Mouse (Mus musculus) left cerebral cortex, adult 11 months (tissue): ENCODE data around the gene Palm.
A peak's percentile ranks its signal among the peaks of the same experiment; 100 is the strongest.

Source experiments
- DNase-seq: peaks from one replicate; pipeline ENCODE4 v3.0.0; 2022; ENCODE audit warnings: low spot score

Gene Palm

DNA sequence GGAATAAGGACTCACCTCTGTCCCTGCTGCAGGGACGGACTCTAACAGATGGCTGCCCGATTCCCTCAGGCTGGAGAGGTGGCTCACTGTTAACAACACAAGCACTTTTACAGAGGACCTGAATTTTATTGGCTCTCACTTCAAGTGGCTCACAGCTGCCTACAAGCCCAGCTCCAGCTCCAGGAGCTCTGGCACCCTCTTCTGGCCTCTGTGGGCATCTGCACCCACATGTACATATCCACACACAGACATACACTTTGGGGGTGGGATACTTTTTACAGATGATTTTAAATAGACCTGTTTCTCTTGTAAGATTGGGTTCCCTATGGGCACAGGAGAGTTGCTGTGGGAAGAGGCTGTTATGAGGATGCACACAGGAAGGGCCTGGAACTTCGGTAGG, 21.1 kb upstream of the Palm start:
- DNase-seq: no peak

DNA sequence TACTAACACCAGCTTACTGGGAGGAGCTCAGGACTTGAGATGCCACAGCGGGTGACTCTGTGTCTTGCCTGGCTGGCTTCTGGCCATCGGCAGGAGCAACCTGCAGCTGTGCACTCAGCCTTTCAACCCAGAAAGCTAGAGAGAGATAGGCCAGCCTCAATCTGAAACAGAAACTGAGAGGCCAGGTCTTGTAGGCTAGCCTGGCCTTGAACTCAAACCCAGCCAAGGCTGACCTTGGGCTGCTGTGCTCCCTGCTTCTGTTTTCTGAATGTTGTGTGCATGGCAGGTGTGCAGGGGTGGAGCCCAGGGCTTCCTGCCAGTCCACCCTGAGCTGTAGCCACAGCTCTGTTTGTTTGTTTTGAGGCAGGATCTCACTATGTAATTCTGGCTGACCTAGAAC, 20.2 kb upstream of the Palm start:
- DNase-seq: no peak

DNA sequence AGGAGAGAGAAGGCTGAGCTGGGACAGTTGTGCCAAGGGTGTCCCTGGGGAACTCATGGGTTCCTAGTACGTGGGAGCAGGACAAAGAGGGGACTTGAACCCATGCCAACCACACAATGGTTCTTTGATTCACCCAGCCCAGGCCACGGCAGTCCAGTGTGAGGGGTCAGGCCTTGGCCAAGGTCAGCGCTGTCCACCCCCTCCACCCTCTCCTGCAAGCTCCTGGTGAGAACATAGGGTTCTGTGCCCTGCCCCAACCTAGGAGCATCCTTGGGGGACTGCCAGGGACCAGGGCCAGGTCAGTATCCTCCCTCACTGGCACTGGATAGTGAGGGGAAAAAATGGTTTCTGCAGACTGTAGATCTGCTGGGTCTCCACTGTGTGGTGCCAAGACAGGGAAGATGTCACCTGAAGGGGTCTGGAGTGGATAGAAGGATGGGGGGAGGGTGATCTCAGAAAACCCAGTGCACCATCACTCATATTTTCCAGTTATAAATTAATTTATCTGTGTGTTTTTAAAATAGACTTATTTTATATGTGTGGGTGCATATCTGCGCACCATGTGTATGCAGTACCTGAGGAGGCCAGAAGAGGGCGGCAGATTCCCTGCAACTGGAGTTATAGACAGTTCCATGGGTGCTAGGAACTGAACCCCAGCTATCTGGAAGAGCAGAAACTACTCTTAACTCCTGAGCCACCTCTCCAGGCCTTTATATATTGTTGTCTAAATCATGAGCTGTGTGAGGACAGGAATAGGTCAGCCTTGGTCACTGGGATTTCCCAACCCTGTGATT, 18.7 kb upstream of the Palm start:
- no peak for DNase-seq

DNA sequence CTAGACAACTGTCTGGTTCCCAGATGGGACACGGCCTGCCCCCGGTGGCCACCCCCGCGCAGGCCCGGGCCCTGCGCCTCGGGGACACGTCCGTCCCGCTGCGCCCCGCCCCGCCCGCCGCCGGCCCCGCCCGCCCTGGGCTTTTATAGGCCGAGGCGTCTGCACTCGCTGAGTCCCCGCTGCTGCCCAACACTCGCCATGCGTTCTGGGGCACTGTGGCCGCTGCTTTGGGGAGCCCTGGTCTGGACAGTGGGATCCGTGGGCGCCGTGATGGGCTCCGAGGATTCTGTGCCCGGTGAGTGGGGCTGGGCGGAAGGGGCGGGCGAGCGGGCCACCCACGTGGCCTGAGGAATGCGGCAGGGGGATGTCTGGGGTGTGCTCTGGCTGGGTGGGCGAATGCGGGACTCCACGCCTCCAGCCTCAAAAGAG, 16.3 kb upstream of the Palm start, which contains the start of gene Fstl3:
Fstl3 (plus strand) TSS at position 170 of the 429 bp plus-strand sequence.
- no peak for DNase-seq

DNA sequence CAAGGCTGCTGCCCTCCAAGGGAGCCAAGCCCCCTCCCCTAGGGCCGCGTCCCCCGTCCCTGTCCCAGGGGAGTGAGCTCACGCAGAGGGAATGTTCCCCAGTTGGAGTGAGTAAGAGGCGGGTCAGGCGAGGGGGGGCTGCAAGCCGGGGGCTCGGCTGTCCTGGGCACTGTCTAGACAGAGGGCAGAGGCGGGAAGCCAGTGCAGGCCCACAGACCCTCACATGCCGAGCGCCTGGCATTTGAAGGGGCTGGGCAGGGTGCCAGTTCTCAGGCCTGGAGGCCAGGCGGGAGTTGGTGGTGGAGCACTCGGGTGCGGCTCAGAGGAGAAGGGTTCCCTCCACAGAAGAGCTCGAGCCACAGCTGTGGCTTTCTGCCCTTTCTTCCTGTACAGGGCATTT, 15.4 kb upstream of the Palm start:
- DNase-seq: no peak

GRCm38 (mm10) chr10:79779193-79779592, 14.2 kb upstream of the Palm start:
- no peak for DNase-seq

DNA sequence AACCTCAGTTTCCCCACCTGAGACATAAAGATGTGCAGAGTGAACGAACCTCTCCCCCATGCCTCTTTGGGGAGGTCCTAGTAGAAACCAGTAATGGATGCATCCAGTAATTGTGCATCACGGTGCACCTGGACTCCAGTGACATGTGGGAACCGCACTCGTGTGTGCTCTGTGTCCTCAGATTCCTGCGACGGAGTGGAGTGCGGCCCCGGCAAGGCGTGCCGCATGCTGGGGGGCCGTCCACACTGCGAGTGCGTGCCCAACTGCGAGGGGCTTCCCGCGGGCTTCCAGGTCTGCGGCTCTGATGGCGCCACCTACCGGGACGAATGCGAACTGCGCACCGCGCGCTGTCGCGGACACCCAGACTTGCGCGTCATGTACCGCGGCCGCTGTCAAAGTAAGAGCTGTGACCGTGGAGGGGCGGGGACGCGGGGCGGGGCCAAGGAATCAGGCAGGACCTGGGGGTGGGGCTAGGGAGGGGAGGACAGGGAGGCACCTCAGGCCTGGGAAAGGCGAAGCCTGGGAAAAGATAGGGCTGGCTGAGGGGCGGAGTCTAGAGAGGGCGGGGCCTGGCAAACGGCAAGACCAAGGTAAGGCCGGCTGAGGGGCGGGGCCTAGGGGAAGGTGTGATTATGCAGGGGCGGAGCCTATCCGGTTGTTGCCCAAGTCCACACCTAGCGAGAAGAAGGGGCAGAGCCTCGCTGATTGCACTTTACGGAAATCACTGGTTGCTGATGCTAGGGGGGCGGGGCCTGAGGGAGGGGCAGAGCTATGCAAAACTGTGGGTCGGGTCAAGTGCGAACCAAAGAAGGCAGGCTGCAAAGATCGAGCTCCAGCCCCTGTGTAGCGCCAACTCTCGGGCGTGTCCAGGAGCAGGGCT, 13.3 kb upstream of the Palm start:
- DNase-seq: peak; percentile 96

GRCm38 (mm10) chr10:79780664-79781015, 12.7 kb upstream of the Palm start:
- DNase-seq: no peak

DNA sequence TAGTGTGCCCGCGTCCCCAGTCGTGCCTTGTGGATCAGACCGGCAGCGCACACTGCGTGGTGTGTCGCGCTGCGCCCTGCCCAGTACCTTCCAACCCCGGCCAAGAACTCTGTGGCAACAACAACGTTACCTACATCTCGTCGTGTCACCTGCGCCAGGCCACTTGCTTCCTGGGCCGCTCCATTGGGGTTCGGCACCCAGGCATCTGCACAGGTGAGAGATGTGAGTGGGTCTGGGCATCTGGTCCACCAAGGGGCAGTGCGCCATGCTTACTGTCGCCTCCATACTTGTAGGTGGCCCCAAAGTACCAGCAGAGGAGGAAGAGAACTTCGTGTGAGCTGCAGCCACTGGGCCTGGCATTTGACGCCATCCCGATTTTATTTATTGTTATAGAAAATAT, 12.2 kb upstream of the Palm start:
- DNase-seq: no peak

DNA sequence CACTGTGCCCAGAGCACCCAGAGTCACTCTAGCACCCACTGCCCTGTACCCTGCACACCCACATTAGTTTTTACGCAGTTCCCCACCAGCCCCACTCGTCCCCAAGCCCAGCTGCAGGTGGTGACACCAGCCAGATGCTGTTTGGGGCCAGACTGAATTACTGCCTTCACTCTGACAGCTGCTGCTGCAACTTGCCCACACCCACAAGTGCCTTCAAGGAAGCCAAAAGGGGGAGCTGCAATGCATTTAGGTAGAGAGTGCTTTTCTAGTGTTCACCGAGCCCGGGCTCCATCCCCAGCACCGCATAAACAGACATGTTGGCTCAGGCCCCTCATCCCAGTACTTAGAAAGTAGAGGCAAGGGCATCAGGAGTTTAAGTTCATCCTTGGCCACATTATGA, 11.4 kb upstream of the Palm start:
- DNase-seq: no peak

GRCm38 (mm10) chr10:79783050-79783449, 10.3 kb upstream of the Palm start:
- no peak for DNase-seq

DNA sequence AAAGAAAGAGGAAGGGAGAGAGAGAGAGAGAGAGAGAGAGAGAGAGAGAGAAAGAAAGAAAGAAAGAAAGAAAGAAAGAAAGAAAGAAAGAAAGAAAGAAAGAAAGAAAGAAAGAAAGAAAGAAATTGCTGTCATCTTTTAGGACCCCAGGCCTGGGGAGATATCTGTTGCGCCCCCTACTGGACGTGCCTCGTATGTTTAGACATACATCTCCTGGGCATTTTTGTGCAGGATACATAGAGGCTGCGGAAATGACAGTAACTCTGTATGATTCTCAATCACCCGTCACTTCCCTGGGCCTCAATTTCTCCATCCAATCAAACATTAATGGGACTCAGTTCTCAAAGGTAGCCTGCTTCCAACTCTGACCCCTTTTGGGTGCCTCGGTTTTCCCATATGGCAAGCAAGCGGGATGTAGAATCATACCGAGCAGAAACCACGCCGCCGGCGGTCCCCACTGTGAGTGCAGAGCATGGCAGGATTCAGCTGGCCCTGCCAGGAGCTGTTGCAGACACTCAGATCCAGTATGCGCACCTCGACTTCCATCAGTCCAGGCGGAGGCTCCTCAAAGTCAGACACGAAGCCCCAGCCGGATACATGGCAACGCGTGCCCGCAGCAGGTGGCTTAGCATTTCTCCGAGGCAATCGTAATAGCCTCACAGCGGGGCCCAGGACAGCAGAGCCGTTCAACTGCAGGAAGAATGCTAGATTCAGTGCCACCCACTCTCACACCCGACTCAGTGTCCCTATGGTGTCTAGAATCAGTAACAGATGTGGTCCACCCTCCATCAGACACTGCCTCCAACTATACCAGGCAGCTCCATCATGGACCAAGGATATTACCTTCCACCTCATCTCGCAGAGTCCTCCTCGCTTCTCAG, 9.2 kb upstream of the Palm start:
- DNase-seq: no peak

DNA sequence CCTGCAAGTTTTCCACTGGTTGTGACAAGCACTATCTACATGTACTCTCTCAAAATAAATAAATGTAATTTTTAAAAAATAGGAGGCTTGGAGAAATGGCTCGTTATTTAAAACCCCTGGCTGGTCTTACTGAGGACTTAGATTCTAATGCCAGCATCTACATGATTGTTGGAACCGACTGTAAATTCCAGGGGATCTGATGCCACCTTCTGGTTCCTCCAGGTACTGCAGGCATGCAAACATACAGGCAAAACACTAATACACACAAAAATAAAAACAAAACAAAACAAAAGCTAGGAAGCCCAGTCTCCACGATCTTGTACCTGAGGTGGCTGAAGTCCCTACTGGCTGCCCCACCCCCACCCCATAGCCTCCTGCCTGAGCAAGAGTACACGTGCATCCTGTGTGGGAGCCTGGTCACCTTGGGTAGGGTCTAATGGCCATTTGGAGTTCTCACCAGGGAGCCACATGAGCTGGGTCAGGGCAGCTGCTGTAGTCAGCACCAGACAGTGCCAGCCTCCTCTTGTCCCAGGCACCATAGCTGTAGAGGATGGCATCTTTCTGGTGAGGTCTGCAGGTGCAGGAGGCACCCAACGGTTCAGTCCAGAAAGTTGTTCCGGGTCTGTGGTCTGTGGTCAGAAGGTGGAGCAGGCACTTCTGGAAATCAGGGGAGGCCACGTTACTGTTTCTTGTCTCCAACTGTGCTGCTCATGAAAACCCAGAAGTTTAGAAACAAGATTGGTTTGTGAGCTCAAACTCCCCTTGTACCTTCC, 4.8 kb upstream of the Palm start:
- DNase-seq: no peak

GRCm38 (mm10) chr10:79789581-79789980, 3.8 kb upstream of the Palm start:
- DNase-seq: no peak

DNA sequence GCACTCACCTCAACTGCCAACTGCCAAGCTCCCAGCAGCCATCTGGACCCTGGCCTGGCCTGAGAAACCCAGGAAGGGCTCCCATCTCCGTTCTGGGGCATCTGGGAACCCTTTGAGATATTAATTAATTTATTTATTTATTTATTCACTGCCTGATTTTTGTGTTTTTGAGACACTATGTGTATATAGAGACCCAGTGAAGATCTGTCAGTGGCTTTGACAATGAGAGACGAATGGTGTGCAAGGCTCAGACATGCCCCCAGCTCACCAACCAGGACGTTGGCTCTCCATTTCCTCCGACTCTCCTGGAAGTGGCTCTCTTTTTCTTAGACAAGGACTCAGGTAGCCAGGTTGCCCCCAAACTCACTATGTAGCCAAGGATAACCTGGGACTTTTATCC, 2.5 kb upstream of the Palm start, which contains the start of gene Prss57:
Prss57 (minus strand) TSS at position 101 of the 400 bp plus-strand sequence.
- no peak for DNase-seq

GRCm38 (mm10) chr10:79792339-79793040, 882 bp upstream of the Palm start:
- no peak for DNase-seq

DNA sequence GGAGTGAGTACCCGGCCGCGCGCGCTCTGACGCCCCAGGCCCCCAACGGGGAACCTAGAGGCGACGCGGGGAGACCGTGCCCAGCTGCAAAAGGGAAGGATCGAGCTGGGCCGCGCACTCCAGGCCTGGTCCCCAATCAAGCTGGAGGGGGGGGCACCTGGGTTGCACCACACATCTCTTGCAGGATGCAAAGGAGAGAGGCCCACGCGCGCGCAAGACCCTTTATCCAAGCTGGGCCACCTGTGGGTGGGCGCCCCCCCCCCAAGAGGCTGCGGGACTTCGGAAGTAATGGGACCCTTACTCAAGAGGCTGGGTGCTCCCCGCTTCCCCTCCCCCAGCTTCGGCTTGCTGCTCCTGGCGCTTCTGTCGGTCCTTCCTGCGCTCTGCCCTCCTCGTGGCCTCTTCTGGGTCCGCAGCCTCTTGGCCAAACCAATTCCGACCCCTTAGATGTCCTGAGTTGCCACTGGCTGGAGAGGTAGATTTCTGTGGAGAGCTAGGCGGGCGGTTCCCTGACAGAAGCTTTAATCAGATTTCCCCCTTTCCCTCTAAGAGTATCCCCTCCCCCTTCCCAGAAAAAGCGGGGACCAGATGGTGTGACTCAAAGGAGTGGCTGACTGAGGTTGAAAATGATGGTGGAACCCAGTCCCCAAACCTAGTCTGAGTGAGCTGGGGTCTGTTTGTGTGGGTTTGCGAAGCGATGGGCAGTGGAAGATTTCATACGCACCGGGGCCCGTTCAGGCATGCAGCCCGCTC, 542 bp downstream of the Palm start:
- DNase-seq: no peak

GRCm38 (mm10) chr10:79794491-79794931, 1.1 kb downstream of the Palm start:
- no peak for DNase-seq

DNA sequence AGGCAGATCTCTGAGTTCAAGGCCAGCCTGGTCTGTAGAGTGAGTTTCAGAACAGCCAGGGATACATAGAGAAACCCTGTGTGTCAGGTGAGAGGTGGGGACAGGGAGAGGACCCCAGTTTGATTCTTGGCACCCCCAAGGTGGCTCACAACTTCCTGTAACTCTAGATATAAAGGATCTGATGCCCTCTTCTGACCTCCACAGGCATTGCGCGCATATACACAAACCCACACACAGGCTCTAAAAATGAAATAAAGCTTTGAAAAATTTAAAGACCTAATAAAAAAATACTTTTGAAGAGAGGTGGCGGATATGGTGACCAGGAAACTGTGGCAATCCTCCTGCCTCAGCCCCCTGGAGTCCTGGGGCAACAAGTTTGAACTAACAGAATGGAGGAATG, 2.5 kb downstream of the Palm start:
- no peak for DNase-seq

DNA sequence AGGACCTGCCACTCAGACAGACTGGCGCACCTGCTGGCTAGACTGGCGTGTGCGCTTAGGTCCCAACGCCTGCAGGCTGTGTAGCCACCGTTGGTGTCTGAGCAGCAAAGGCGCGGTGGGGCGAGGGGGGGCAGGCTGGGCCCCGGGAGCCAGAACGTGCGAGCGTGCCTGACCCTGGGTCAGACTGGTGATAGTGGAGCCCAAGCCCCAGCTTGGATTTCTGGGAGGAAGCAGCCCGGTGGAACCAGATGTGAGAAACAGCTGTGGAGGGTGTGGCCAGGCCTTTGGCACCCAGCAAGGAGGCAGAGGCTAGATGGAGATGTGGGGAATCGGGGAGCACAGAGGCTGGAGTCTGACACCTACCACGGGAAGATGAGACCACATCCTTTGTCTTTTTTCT, 4.0 kb downstream of the Palm start:
- no peak for DNase-seq
